ENCODE assay signal across 21 mouse cellular contexts in the genomic region with DNA sequence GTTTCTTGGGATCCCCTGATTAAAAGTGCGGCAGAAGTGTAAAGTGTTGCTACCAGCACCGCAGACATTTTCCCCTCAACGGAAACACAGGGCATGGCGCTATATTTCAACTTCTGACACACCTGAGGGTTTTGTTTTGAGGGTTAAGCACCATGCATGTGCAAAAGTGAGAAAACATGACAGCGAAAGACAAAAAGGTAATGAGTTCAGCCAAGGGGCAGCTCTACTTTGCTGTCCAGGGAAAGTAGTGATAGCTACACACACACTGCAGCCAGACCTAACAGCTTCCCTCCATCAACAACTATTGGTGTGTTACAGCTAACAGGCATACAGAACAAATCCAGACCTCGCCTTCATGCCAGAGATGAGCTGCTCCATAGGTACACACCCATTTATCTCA. TPM values are rescaled to one million over a fixed set of nuclear protein-coding genes. Genes with fewer than 3 reads are reported as not detected.
DNase-seq lines count a peak whose midpoint lies in the region; ATAC-seq lines count a peak whose summit lies in the region.
"Had no signal": no experiment of that assay in that cellular context is flagged by ENCODE, and none has a peak within 500 bp of the region (broad histone marks: within the 10 kb centered on the region; RNA-seq: fewer than 3 reads in every experiment).

No protein-coding gene starts in this region.

- H3K4me3 ChIP-seq in heart, embryonic 10.5 days = no peak overlapping the region
- H3K4me3 ChIP-seq in heart, embryonic 12.5 days = no peak overlapping the region

- H3K36me3 ChIP-seq in heart, embryonic 10.5 days = peaks cover 12% of the 10 kb centered on the region; the same call in 1 of the 2 replicates
- peaks cover 24% of the 10 kb centered on the region for H3K36me3 ChIP-seq in heart, embryonic 12.5 days
- H3K36me3 ChIP-seq: G1E had no signal

- WGBS in heart, embryonic 10.5 days = 87% methylated on average over 6 of the region's 6 CpGs
- WGBS in heart, embryonic 12.5 days = 81% methylated on average over 6 of the region's 6 CpGs

- intact Hi-C loops in heart, postnatal 10 days (cut with DNase I) = no loop called here

- no peak overlapping the region for H3K27ac ChIP-seq in heart, embryonic 10.5 days
- H3K27ac ChIP-seq in heart, embryonic 12.5 days (ENCODE audit: poor library complexity, severe bottlenecking) = no peak overlapping the region

- H3K27me3 ChIP-seq in heart, embryonic 10.5 days (ENCODE audit: insufficient read depth, poor library complexity, severe bottlenecking) = no peaks in the 10 kb centered on the region
- H3K27me3 ChIP-seq in heart, embryonic 12.5 days (replicated peaks) = no peaks in the 10 kb centered on the region
- H3K27me3 ChIP-seq: CH12.LX, Patski had no signal

- no peak overlapping the region for H3K9ac ChIP-seq in heart, embryonic 12.5 days

- DNase-seq in heart, adult 11 months = peak; percentile 61
- DNase-seq in heart, postnatal 10 days = no peak
- peak; percentile 52 for DNase-seq in heart, embryonic 10.5 days (ENCODE audit: low spot score)
- DNase-seq in testis, postnatal 10 days (ENCODE audit: low spot score) = peak; percentile 22
- DNase-seq in testis, postnatal 14 days (ENCODE audit: low spot score) = no peak
- DNase-seq: adrenal gland, adult 2 months; adrenal gland, adult 8-10 months; adrenal gland, postnatal 10 days; adrenal gland, postnatal 14 days; adrenal gland, postnatal 25 days; adrenal gland, postnatal 36 days; B cell, adult 2 months; cerebellum, adult 11 months; cerebellum, adult 11-12 months; cerebellum, adult 18-20 months had no signal

- no peak overlapping the region for H3K4me2 ChIP-seq in heart, embryonic 12.5 days

- no peaks in the 10 kb centered on the region for H3K9me3 ChIP-seq in heart, embryonic 10.5 days
- no peaks in the 10 kb centered on the region for H3K9me3 ChIP-seq in heart, embryonic 12.5 days (replicated peaks)

- no peak for ATAC-seq in heart, embryonic 12.5 days (ENCODE audit: insufficient number of reproducible peaks, low FRiP score)
- ATAC-seq: activated CD4-positive, CD25-positive, alpha-beta regulatory T cell, adult 4 months; CD4-positive, CD25-positive, alpha-beta regulatory T cell, adult 4 months; Patski had no signal

- H3K4me1 ChIP-seq in heart, embryonic 10.5 days = no peaks in the 10 kb centered on the region
- H3K4me1 ChIP-seq in heart, embryonic 12.5 days (replicated peaks) = no peaks in the 10 kb centered on the region

RNA-seq across cellular contexts. Expression of a gene that starts 16.6 kb away (rescaled TPM):
- total RNA-seq in heart, postnatal 10 days (2021) = 10 to 100 TPM; 67.6 to 68.3 TPM
- 80.2 and 89.6 TPM in 2 replicates for polyA plus RNA-seq in heart, embryonic 10.5 days (2016; fragmentation: Nextera tagmentation; extraction: Ambion mirVana)
- polyA plus RNA-seq in heart, embryonic 12.5 days (2016; fragmentation: Nextera tagmentation; extraction: Ambion mirVana) = 80.5 and 82.6 TPM in 2 replicates

RNA-seq across cellular contexts. Expression of a gene that starts 46.7 kb away (rescaled TPM):
- total RNA-seq in heart, postnatal 10 days (2021) = 10 to 100 TPM; 45.5 to 49.9 TPM
- 45.5 and 48.9 TPM in 2 replicates for polyA plus RNA-seq in heart, embryonic 10.5 days (2016; fragmentation: Nextera tagmentation; extraction: Ambion mirVana)
- 50.7 and 54.2 TPM in 2 replicates for polyA plus RNA-seq in heart, embryonic 12.5 days (2016; fragmentation: Nextera tagmentation; extraction: Ambion mirVana)

Comparison
In these comparisons a context has a peak if more than half of its experiments do, and no peak if none do; other contexts are left out.
1. DNase-seq: peak in heart, adult 11 months (single experiment), heart, embryonic 10.5 days (single experiment) and testis, postnatal 10 days (single experiment); none in heart, postnatal 10 days (0 of 2) and testis, postnatal 14 days (single experiment).